Mouse (Mus musculus) heart, postnatal 0 days (tissue): ENCODE measurements around the gene Ammecr1. TPM values are rescaled to one million over a fixed set of nuclear protein-coding genes. Genes with fewer than 3 reads are reported as not detected.

Source experiments
- ATAC-seq: fragments of 200-750 bp; cut with Nextera tagmentation; 2 replicates; pipeline ENCODE4 v1.8.0; 2017; ENCODE audit warnings: low read depth, moderate number of reproducible peaks, moderate library complexity; ENCODE audit not compliant: insufficient read depth
- DNase-seq: peaks from one replicate; pipeline ENCODE4 v3.0.0-alpha.2; 2016; ENCODE audit warnings: low spot score
- H3K27ac ChIP-seq: fragments of 300-500 bp; sonication (generic); 2 replicates; pipeline ENCODE4 v1.5.1; 2014; ENCODE audit warnings: low read depth, mild to moderate bottlenecking
- H3K27me3 ChIP-seq: fragments of 300-500 bp; sonication (generic); 2 replicates; pipeline ENCODE4 v1.6.1; 2014; ENCODE audit warnings: low read length, mixed read lengths; ENCODE audit not compliant: control insufficient read depth, insufficient read depth
- H3K36me3 ChIP-seq: fragments of 300-500 bp; sonication (generic); replicated peaks from 2 replicates; pipeline ENCODE4 v1.6.1; 2014; ENCODE audit warnings: low read length, mixed read lengths; ENCODE audit not compliant: control insufficient read depth, insufficient read depth
- H3K4me1 ChIP-seq: fragments of 300-500 bp; sonication (generic); 2 replicates; pipeline ENCODE4 v1.6.1; 2014; ENCODE audit warnings: antibody characterized with exemption; ENCODE audit not compliant: control insufficient read depth, insufficient read depth
- H3K4me2 ChIP-seq: fragments of 300-500 bp; sonication (generic); 2 replicates; pipeline ENCODE4 v1.6.1; 2014; ENCODE audit warnings: low read depth, mild to moderate bottlenecking, low read length, moderate library complexity
- H3K4me3 ChIP-seq: fragments of 300-500 bp; sonication (generic); 2 replicates; pipeline ENCODE4 v1.5.1; 2014; ENCODE audit warnings: low read depth, low read length
- H3K9ac ChIP-seq: fragments of 300-500 bp; sonication (generic); replicated peaks from 2 replicates; pipeline ENCODE4 v1.6.1; 2014; ENCODE audit warnings: low read depth, low read length, mixed read lengths
- H3K9me3 ChIP-seq: fragments of 300-500 bp; sonication (generic); replicated peaks from 2 replicates; pipeline ENCODE4 v1.6.1; 2016; ENCODE audit warnings: low read length; ENCODE audit not compliant: control insufficient read depth
- CTCF ChIP-seq: IDR thresholded peaks from 2 replicates; pipeline ENCODE4 v1.5.1; 2016; ENCODE audit warnings: antibody characterized with exemption, control low read depth, low read depth
- EP300 ChIP-seq: IDR thresholded peaks from 2 replicates; pipeline ENCODE4 v1.6.1; 2016; ENCODE audit warnings: antibody characterized with exemption, low read depth
- WGBS: fragments of 180-500 bp; shearing (Covaris S2); extraction: QIAGEN DNeasy Blood & Tissue Kit; methylation state at CpG from one replicate; pipeline ENCODE4 v1.1.7; 2014; 5-methylcytosine and 5-hydroxymethylcytosine counted together
- polyA plus RNA-seq: library from polyadenylated mRNA; unstranded; fragments of >200 nt; fragmentation: Nextera tagmentation; extraction: Ambion mirVana; gene quantifications from 2 replicates; pipeline ENCODE4 v1.2.1, GENCODE M21; 2015
- total RNA-seq: library from RNA; depleted of rRNA; stranded (reverse); fragments of >200 nt; gene quantifications from 2 replicates; pipeline ENCODE4 v1.2.3, GENCODE M21; 2014; ENCODE audit warnings: low replicate concordance

Gene Ammecr1
- total and polyA plus RNA-seq, 2 experiments from 2014 or later = 19.9 to 21.2 TPM

GRCm38 (mm10) chrX:142841916-142842315 is 124.6 kb downstream of the Ammecr1 start:
- Histone ChIP-seq H3K36me3 (no peaks in the 10 kb centered on the region; the same call in 1 of the 2 replicates), H3K4me2 (no peak overlapping the region), H3K9me3 (no peaks in the 10 kb centered on the region), H3K27ac (peak overlapping the region; percentile 23; the same call in 1 of the 2 replicates), H3K4me3 (no peak overlapping the region), H3K27me3 (no peaks in the 10 kb centered on the region), H3K9ac (no peak overlapping the region), H3K4me1 (no peaks in the 10 kb centered on the region)
- WGBS = 49% methylated on average over 4 of the region's 4 CpGs
- TF ChIP-seq CTCF (no peak), EP300 (no peak)
- no peak for DNase-seq
- no peak for ATAC-seq

GRCm38 (mm10) chrX:142839411-142839810 is 127.1 kb downstream of the Ammecr1 start:
- peaks cover 8% of the 10 kb centered on the region for H3K36me3 ChIP-seq
- WGBS = 76% methylated on average over 7 of the region's 7 CpGs
- H3K27me3 ChIP-seq = no peaks in the 10 kb centered on the region
- H3K4me3 ChIP-seq = no peak overlapping the region
- H3K27ac ChIP-seq = peak overlapping the region; percentile 71
- no peak for DNase-seq
- H3K4me2 ChIP-seq = no peak overlapping the region
- no peak for ATAC-seq
- no peak overlapping the region for H3K9ac ChIP-seq
- TF ChIP-seq CTCF (no peak), EP300 (no peak)
- no peaks in the 10 kb centered on the region for H3K9me3 ChIP-seq
- H3K4me1 ChIP-seq = peaks cover 4% of the 10 kb centered on the region; the same call in 1 of the 2 replicates

GRCm38 (mm10) chrX:142838841-142839240 is 127.7 kb downstream of the Ammecr1 start:
- peaks cover 7% of the 10 kb centered on the region; the same call in 1 of the 2 replicates for H3K4me1 ChIP-seq
- DNase-seq = no peak
- H3K9me3 ChIP-seq = no peaks in the 10 kb centered on the region
- H3K4me3 ChIP-seq = no peak overlapping the region
- peaks cover 8% of the 10 kb centered on the region for H3K36me3 ChIP-seq
- 58% methylated on average over 2 of the region's 2 CpGs for WGBS
- H3K27me3 ChIP-seq = no peaks in the 10 kb centered on the region
- peak; percentile 59 for ATAC-seq
- no peak overlapping the region for H3K4me2 ChIP-seq
- H3K27ac ChIP-seq = peak overlapping the region; percentile 71
- no peak overlapping the region for H3K9ac ChIP-seq
- TF ChIP-seq EP300 (no peak), CTCF (no peak)

GRCm38 (mm10) chrX:142837316-142837715 is 129.2 kb downstream of the Ammecr1 start:
- H3K9ac ChIP-seq = no peak overlapping the region
- DNase-seq = no peak
- peaks cover 13% of the 10 kb centered on the region for H3K4me1 ChIP-seq
- 67% methylated on average over 3 of the region's 3 CpGs for WGBS
- ATAC-seq = no peak
- peaks cover 8% of the 10 kb centered on the region for H3K36me3 ChIP-seq
- no peaks in the 10 kb centered on the region for H3K27me3 ChIP-seq
- TF ChIP-seq CTCF (no peak), EP300 (no peak)
- no peaks in the 10 kb centered on the region for H3K9me3 ChIP-seq
- no peak overlapping the region for H3K4me3 ChIP-seq
- H3K4me2 ChIP-seq = no peak overlapping the region
- H3K27ac ChIP-seq = peak overlapping the region; percentile 71; the same call in 1 of the 2 replicates

GRCm38 (mm10) chrX:142836399-142836798 is 130.1 kb downstream of the Ammecr1 start:
- Histone ChIP-seq H3K27me3 (no peaks in the 10 kb centered on the region), H3K4me3 (no peak overlapping the region), H3K4me2 (no peak overlapping the region), H3K36me3 (peaks cover 8% of the 10 kb centered on the region), H3K27ac (peak overlapping the region; percentile 71; the same call in 1 of the 2 replicates), H3K9me3 (no peaks in the 10 kb centered on the region), H3K4me1 (peaks cover 16% of the 10 kb centered on the region), H3K9ac (no peak overlapping the region)
- DNase-seq = no peak
- TF ChIP-seq CTCF (no peak), EP300 (no peak)
- WGBS = 71% methylated on average over 7 of the region's 7 CpGs
- ATAC-seq = no peak

GRCm38 (mm10) chrX:142834807-142835206 is 131.7 kb downstream of the Ammecr1 start:
- H3K4me3 ChIP-seq = no peak overlapping the region
- H3K27ac ChIP-seq = peak overlapping the region; percentile 92
- H3K9me3 ChIP-seq = no peaks in the 10 kb centered on the region
- peak; percentile 57 for DNase-seq
- TF ChIP-seq CTCF (no peak), EP300 (no peak)
- H3K4me2 ChIP-seq = no peak overlapping the region
- H3K4me1 ChIP-seq = peaks cover 16% of the 10 kb centered on the region
- peaks cover 8% of the 10 kb centered on the region for H3K36me3 ChIP-seq
- 49% methylated on average over 6 of the region's 6 CpGs for WGBS
- no peak overlapping the region for H3K9ac ChIP-seq
- ATAC-seq = no peak
- H3K27me3 ChIP-seq = no peaks in the 10 kb centered on the region
